Mouse (Mus musculus) forebrain, embryonic 11.5 days (tissue): ENCODE measurements around the gene Tmem131. TPM values are rescaled to one million over a fixed set of nuclear protein-coding genes. Genes with fewer than 3 reads are reported as not detected.
A peak's percentile ranks its signal among the peaks of the same experiment; 100 is the strongest.

Experiments used
- ATAC-seq: fragments of 200-750 bp; cut with Nextera tagmentation; replicated peaks from 2 replicates; pipeline ENCODE4 v1.8.0; 2017; ENCODE audit warnings: moderate TSS enrichment; ENCODE audit not compliant: low FRiP score
- DNase-seq: peaks from one replicate; pipeline ENCODE4 v3.0.0-alpha.2; 2017; ENCODE audit warnings: low spot score
- H3K27ac ChIP-seq: fragments of 300-500 bp; sonication (generic); 2 replicates; pipeline ENCODE4 v1.5.1; 2014; ENCODE audit warnings: low read depth, low read length
- H3K27me3 ChIP-seq: fragments of 300-500 bp; sonication (generic); 2 replicates; pipeline ENCODE4 v1.6.1; 2014; ENCODE audit warnings: mild to moderate bottlenecking, low read length, mixed read lengths; ENCODE audit not compliant: control insufficient read depth, insufficient read depth
- H3K36me3 ChIP-seq: fragments of 300-500 bp; sonication (generic); 2 replicates; pipeline ENCODE4 v1.6.1; 2014; ENCODE audit warnings: mild to moderate bottlenecking, low read length, moderate library complexity, mixed read lengths; ENCODE audit not compliant: control insufficient read depth, insufficient read depth
- H3K4me1 ChIP-seq: fragments of 300-500 bp; sonication (generic); replicated peaks from 2 replicates; pipeline ENCODE4 v1.6.1; 2014; ENCODE audit warnings: low read length, mixed read lengths; ENCODE audit not compliant: control insufficient read depth, insufficient read depth
- H3K4me2 ChIP-seq: fragments of 300-500 bp; sonication (generic); 2 replicates; pipeline ENCODE4 v1.6.1; 2014; ENCODE audit warnings: low read depth, mild to moderate bottlenecking, low read length, moderate library complexity, mixed read lengths; ENCODE audit not compliant: severe bottlenecking
- H3K4me3 ChIP-seq: fragments of 300-500 bp; sonication (generic); 2 replicates; pipeline ENCODE4 v1.5.1; 2014; ENCODE audit warnings: low read depth, low read length
- H3K9ac ChIP-seq: fragments of 300-500 bp; sonication (generic); 2 replicates; pipeline ENCODE4 v1.6.1; 2014; ENCODE audit warnings: low read length
- H3K9me3 ChIP-seq: fragments of 300-500 bp; sonication (generic); 2 replicates; pipeline ENCODE4 v1.6.1; 2016; ENCODE audit warnings: low read length, mixed read lengths; ENCODE audit not compliant: control insufficient read depth
- WGBS: fragments of 180-500 bp; shearing (Covaris S2); extraction: QIAGEN DNeasy Blood & Tissue Kit; methylation state at CpG from one replicate; pipeline ENCODE4 v1.1.7; 2014; 5-methylcytosine and 5-hydroxymethylcytosine counted together
- polyA plus RNA-seq: library from polyadenylated mRNA; unstranded; fragments of >200 nt; fragmentation: Nextera tagmentation; extraction: Ambion mirVana; gene quantifications from 2 replicates; pipeline ENCODE4 v1.2.1, GENCODE M21; 2014

Gene Tmem131
- polyA plus RNA-seq, 1 experiment from 2014 or later = 23.3 TPM

DNA sequence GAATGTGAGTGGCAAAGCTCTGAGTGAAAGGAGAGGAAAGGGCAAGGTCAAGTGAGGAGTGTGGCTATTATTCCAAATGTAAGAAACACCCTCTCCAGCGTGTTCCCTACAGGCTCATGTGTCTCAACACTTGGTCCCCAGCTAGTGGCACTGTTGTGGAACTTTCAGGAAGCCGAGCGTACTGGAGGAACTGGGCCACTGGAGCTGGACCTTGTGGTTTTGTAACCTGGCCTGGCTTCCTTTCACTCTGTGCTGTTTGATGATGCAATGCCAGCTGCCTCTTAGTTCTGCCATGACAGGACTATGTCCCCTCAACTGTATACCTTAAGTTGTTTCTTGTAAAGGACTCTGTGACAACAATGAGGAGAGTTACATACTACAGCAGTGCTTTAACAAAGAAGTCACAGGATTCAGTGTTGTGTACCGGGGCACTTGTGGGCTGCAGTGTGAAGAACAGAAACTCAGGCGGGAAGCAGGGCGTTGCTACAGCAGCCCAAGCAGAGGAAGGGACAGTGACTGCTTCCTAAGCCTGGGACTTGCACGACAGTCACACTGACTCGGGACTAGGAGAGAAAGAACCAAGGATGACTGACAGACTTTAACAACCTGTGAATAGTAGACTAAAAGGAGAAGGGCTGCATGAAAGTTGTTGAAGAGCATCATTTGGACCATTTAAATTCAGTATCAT, 68.4 kb downstream of the Tmem131 start:
- Histone ChIP-seq H3K36me3 (no peaks in the 10 kb centered on the region), H3K9ac (no peak overlapping the region), H3K27ac (no peak overlapping the region), H3K27me3 (no peaks in the 10 kb centered on the region), H3K9me3 (no peaks in the 10 kb centered on the region), H3K4me3 (no peak overlapping the region), H3K4me2 (no peak overlapping the region), H3K4me1 (no peaks in the 10 kb centered on the region)
- WGBS = 84% methylated on average over 8 of the region's 8 CpGs
- DNase-seq = no peak
- ATAC-seq = no peak

DNA sequence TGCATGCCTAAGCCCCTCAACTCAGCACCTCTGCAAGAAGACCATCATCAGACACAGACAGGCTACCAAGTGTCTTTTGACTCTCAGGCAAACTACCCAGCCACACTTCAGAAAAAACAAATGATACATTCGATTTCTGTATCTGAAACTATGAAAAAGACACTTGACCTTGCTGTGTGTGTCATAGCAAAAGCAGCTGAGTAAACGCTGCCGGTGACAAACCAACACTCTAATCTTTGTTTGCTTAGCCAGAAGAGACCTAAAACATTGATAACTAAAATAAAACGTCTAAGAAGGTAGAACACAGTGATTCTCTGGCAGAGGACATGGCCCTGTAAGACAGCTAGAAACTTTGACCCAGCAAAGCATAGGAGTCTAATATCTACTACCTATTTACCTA, 72.2 kb downstream of the Tmem131 start:
- ATAC-seq (no peak), DNase-seq (no peak)
- Histone ChIP-seq H3K4me2 (no peak overlapping the region), H3K4me3 (no peak overlapping the region), H3K4me1 (no peaks in the 10 kb centered on the region), H3K27me3 (no peaks in the 10 kb centered on the region), H3K36me3 (no peaks in the 10 kb centered on the region), H3K9ac (no peak overlapping the region), H3K9me3 (no peaks in the 10 kb centered on the region), H3K27ac (no peak overlapping the region)
- 85% methylated on average over 4 of the region's 4 CpGs for WGBS

DNA sequence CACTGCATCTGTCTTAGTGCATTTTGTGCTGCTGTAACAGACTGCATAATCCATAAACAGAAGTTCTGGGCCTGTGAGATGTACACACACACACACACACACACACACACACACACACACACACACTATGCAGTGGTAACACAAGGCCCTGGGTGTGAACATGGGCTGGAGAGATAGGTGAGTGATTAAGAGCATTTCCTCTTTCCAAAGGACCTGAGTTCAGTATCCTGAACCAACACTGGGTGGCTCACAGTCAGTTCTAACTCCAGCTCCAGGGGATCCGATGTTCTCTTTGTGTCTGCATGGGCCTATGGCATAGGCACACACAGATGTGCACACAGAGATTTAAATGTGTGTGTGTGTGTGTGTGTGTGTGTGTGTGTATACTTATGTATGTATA, 72.9 kb downstream of the Tmem131 start:
- WGBS = 93% methylated on average over 1 of the region's 1 CpGs
- Histone ChIP-seq H3K4me1 (no peaks in the 10 kb centered on the region), H3K9ac (no peak overlapping the region), H3K27me3 (no peaks in the 10 kb centered on the region), H3K27ac (no peak overlapping the region), H3K9me3 (no peaks in the 10 kb centered on the region), H3K4me3 (no peak overlapping the region), H3K4me2 (no peak overlapping the region), H3K36me3 (no peaks in the 10 kb centered on the region)
- no peak for DNase-seq
- ATAC-seq = no peak

DNA sequence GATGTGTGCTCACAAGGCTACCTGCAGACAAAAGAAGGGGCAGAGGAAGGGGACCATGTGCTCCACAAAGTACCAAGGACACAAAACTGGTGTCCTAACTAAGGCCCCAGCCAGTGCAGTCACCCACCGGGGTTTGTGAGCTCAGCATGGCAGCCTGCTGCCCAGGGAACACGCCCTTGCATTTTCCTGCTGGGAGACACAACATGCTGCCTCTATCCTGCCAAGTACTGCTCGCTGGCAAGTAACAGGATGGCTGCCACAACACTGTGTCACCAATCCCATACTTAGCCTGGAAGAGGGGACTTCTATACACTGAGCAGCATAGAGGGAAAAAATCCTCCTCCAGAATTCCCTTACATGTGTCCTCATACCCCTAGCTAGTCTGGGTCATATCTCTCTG, 78.7 kb downstream of the Tmem131 start:
- Histone ChIP-seq H3K4me3 (no peak overlapping the region), H3K9me3 (no peaks in the 10 kb centered on the region), H3K4me1 (peaks cover 5% of the 10 kb centered on the region; the same call in 1 of the 2 replicates), H3K27me3 (no peaks in the 10 kb centered on the region), H3K9ac (no peak overlapping the region), H3K4me2 (no peak overlapping the region), H3K36me3 (no peaks in the 10 kb centered on the region), H3K27ac (no peak overlapping the region)
- ATAC-seq (no peak), DNase-seq (no peak)
- 91% methylated on average over 3 of the region's 3 CpGs for WGBS

DNA sequence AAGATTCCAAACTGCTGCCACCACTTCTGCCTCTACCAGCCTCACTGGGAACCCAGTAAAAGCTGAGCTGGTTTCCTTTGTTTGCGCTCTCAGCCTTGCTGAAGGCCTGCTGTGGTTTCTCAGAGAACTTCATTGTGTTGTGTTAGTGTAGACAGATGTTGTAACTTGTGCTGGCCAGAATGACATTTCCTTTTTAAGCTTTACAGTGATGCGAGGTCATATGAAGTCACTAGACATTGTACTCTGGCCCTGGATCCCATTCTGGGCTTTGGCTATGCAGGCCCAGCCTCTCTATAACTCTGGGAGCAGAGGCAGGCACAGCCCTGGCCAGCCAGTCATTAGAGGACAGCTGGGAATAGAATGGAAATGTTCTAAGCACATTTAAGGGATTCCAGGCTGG, 81.7 kb downstream of the Tmem131 start:
- Histone ChIP-seq H3K9me3 (no peaks in the 10 kb centered on the region), H3K27ac (no peak overlapping the region), H3K4me1 (peaks cover 5% of the 10 kb centered on the region; the same call in 1 of the 2 replicates), H3K27me3 (no peaks in the 10 kb centered on the region), H3K4me3 (no peak overlapping the region), H3K9ac (no peak overlapping the region), H3K4me2 (no peak overlapping the region), H3K36me3 (no peaks in the 10 kb centered on the region)
- no peak for ATAC-seq
- WGBS = 89% methylated on average over 2 of the region's 2 CpGs
- no peak for DNase-seq

DNA sequence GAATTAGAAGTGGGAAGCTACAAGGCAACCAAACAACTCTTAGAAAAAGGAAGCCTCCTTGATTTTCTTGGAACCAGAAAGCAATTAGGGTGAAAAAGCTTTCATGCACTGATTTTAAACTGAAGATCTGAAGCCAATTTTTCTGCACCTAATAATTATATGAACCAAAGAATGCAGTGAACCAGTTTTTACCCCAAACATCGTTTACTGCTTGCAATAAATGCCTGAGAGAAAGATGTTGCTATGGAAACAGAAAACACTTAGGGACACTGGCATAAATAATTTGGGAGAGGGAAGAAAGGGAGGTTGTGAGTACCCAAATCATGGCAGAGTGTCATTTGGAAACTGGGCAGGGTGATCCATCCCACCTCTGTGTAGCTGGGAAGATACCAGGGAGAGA, 82.6 kb downstream of the Tmem131 start:
- H3K9ac ChIP-seq = no peak overlapping the region
- WGBS = 37% methylated on average over 1 of the region's 1 CpGs
- no peak overlapping the region for H3K4me3 ChIP-seq
- H3K36me3 ChIP-seq = no peaks in the 10 kb centered on the region
- H3K27me3 ChIP-seq = no peaks in the 10 kb centered on the region
- no peak overlapping the region for H3K4me2 ChIP-seq
- peaks cover 5% of the 10 kb centered on the region; the same call in 1 of the 2 replicates for H3K4me1 ChIP-seq
- ATAC-seq (no peak), DNase-seq (no peak)
- peak overlapping the region; percentile 31; the same call in 1 of the 2 replicates for H3K27ac ChIP-seq
- no peaks in the 10 kb centered on the region for H3K9me3 ChIP-seq

DNA sequence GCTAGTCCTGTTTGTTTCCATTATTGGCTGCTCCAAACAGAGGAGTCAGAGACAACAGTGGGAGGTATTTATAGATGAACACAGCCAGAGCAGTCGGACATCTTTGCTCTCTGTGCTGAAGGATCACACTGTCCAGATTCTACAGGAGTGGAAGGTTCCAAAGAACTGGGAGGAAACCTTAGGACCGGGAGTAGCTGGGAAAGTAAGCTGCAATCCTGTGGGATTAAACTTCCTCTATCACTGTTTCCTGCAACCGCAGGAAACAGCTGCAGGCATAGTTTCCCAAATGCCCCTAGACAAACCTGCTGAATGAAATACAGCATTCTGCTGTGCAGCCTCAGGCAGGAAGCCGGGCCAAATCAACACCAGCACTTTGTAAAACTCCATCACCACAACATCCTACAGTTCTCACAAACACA, 83.0 kb downstream of the Tmem131 start:
- Histone ChIP-seq H3K9me3 (no peaks in the 10 kb centered on the region), H3K4me3 (no peak overlapping the region), H3K27me3 (no peaks in the 10 kb centered on the region), H3K9ac (no peak overlapping the region), H3K4me1 (peaks cover 5% of the 10 kb centered on the region; the same call in 1 of the 2 replicates), H3K36me3 (no peaks in the 10 kb centered on the region), H3K27ac (0 out of 2 replicates have a peak overlapping the region, but pooled peaks have one; percentile 31), H3K4me2 (no peak overlapping the region)
- ATAC-seq (no peak), DNase-seq (no peak)
- WGBS = 68% methylated on average over 4 of the region's 4 CpGs

DNA sequence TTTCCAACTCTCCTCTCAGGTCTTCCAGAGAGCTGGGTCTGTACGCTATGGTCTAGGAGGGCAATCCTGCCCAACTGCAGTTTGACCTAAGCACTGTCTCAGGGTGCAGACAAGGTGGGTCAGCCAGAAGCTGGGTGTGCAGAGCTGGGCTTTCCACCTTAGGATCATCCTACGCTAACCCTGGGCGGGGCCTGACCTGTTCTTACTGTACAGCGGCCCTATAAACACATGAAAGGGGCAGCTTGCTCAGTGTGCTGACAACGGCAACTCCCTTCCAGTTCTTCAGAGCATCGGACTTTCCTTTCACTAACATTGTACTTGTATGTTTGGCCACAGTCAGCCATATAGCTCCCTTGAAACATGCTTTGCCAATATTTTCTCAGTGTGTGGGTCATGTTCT, 86.4 kb downstream of the Tmem131 start:
- ATAC-seq = no peak
- H3K27me3 ChIP-seq = no peaks in the 10 kb centered on the region
- H3K9me3 ChIP-seq = no peaks in the 10 kb centered on the region
- H3K4me2 ChIP-seq = no peak overlapping the region
- 96% methylated on average over 6 of the region's 6 CpGs for WGBS
- DNase-seq = no peak
- H3K4me3 ChIP-seq = no peak overlapping the region
- no peaks in the 10 kb centered on the region for H3K36me3 ChIP-seq
- peaks cover 5% of the 10 kb centered on the region; the same call in 1 of the 2 replicates for H3K4me1 ChIP-seq
- no peak overlapping the region for H3K9ac ChIP-seq
- no peak overlapping the region for H3K27ac ChIP-seq

DNA sequence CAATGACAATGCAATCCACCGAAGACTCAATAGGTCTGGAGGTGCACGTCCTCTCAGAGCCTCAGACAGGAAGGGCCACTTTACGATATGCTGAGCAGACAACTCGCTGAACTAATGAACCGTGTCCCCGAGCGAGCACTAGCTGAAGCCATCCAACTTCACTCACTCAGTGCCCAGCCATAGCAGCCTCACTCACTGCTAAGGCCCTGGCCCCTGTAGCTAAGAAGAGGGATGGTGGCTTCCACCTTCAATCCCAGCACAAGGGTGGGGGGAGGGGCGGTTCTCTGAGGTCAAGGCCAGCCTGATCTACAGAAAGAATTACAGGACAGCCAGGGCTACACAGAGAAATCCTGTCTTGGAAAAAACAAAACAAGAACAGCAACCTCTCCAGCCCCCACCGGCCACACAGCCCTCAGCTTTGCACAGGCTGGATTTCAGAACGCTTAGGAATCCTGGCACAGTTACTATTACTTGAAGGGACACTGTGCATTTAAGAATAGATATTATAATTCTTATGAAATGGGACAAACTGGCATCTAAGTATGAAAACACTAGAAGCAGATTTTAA, 89.2 kb downstream of the Tmem131 start:
- no peaks in the 10 kb centered on the region; the same call in 1 of the 2 replicates for H3K4me1 ChIP-seq
- 86% methylated on average over 10 of the region's 10 CpGs for WGBS
- no peak overlapping the region for H3K4me2 ChIP-seq
- DNase-seq (no peak), ATAC-seq (no peak)
- no peaks in the 10 kb centered on the region for H3K36me3 ChIP-seq
- H3K27ac ChIP-seq = no peak overlapping the region
- H3K27me3 ChIP-seq = no peaks in the 10 kb centered on the region
- no peak overlapping the region for H3K9ac ChIP-seq
- H3K4me3 ChIP-seq = no peak overlapping the region
- H3K9me3 ChIP-seq = no peaks in the 10 kb centered on the region
